Mouse (Mus musculus): Measurements from ENCODE around the gene Panx2. TPM values are rescaled to one million over a fixed set of nuclear protein-coding genes. Genes with fewer than 3 reads are reported as not detected.

Gene Panx2
- total and polyA plus RNA-seq, 3 experiments = not detected

GRCm38 (mm10) chr15:89088607-89089247, 29.2 kb downstream of the Panx2 start, which contains the start of gene Selenoo (continued):
- TF ChIP-seq RCOR1 (conservative IDR thresholded peaks at IDR 0.05; ENCODE audit: low read depth, low read length) = no peak
- peak; percentile 26; the same call in 1 of the 2 replicates for TF ChIP-seq MEF2A (IDR thresholded peaks at IDR 0.05; ENCODE audit: borderline replicate concordance, low read depth, low read length)
- peak; percentile 64; the same call in 1 of the 2 replicates for TF ChIP-seq MAX (IDR thresholded peaks at IDR 0.05; ENCODE audit: low read length)
- no peak for TF ChIP-seq UBTF (IDR thresholded peaks at IDR 0.05; ENCODE audit: low read depth, low read length)
- peak; percentile 80 for TF ChIP-seq MXI1 (IDR thresholded peaks at IDR 0.05; ENCODE audit: low read depth, low read length)
- TF ChIP-seq BHLHE40 (IDR thresholded peaks at IDR 0.05; ENCODE audit: low read depth, low read length) = no peak
- TF ChIP-seq SMC3 (IDR thresholded peaks at IDR 0.05; ENCODE audit: low read depth, low read length) = no peak
- TF ChIP-seq TBP (conservative IDR thresholded peaks at IDR 0.05; ENCODE audit: low read depth, low read length) = peak; percentile 75; the same call in 1 of the 2 replicates

- H3K4me3 ChIP-seq (replicated peaks in 1 of 3; ENCODE audit: low read depth in 2 of 3, low read length in 2 of 3, poor library complexity in 1 of 3) = peak overlapping the region; percentile 68 to 95 (median 95)
- H3K36me3 ChIP-seq (replicated peaks in 1 of 2; ENCODE audit: control insufficient read depth in 1 of 2, insufficient read depth in 1 of 2, low read length in 1 of 2) = peaks cover 41 to 55% of the 10 kb centered on the region in 2 experiments
- no peak for DNase-seq (ENCODE audit: extremely low read depth)
- peak overlapping the region; percentile 81 for H3K4me2 ChIP-seq (ENCODE audit: insufficient read depth, low read depth, poor library complexity, severe bottlenecking)
- H3K4me1 ChIP-seq (ENCODE audit: control insufficient read depth in 1 of 2, insufficient read depth in 2 of 2) = peaks cover 3 to 19% of the 10 kb centered on the region in 2 experiments; a peak in 3 of 4 replicates
- in situ Hi-C loops (cut with MboI; ENCODE audit: low pct_ligation_motif_present, low pct_unique_long_range_greater_than_20kb, low sequenced_read_pairs) = no loop called here
- no peaks in the 10 kb centered on the region for H3K79me2 ChIP-seq (replicated peaks; ENCODE audit: control insufficient read depth, extremely low read depth, insufficient read depth, poor library complexity, severe bottlenecking)
- dilution Hi-C loops (cut with MboI; ENCODE audit: extremely low pct_ligation_motif_present, extremely low pct_unique_long_range_greater_than_20kb, low sequenced_read_pairs) = no loop called here
- TF ChIP-seq SMC3 (IDR thresholded peaks at IDR 0.05; ENCODE audit: low read depth, low read length) (no peak), MAFK (IDR thresholded peaks at IDR 0.05; ENCODE audit: insufficient replicate concordance, low read length) (no peak), E2F4 (IDR thresholded peaks at IDR 0.05; ENCODE audit: insufficient replicate concordance, low read depth, low read length) (no peak), ZNF384 (IDR thresholded peaks at IDR 0.05; ENCODE audit: low read depth, low read length) (no peak), POLR2A (IDR thresholded peaks at IDR 0.05; ENCODE audit: low read depth, low read length) (no peak), MEF2A (IDR thresholded peaks at IDR 0.05; ENCODE audit: borderline replicate concordance, low read depth, low read length) (0 out of 2 replicates have a peak, but pooled peaks have one; percentile 0), MAZ (IDR thresholded peaks at IDR 0.05; ENCODE audit: low read depth, low read length) (no peak), ZC3H11A (IDR thresholded peaks at IDR 0.05; ENCODE audit: low read depth, low read length) (no peak), ETS1 (conservative IDR thresholded peaks at IDR 0.05; ENCODE audit: low read depth, low read length) (no peak), USF2 (conservative IDR thresholded peaks at IDR 0.05; ENCODE audit: low read depth, low read length) (no peak), RCOR1 (conservative IDR thresholded peaks at IDR 0.05; ENCODE audit: low read depth, low read length) (no peak), MYC (IDR thresholded peaks at IDR 0.05; ENCODE audit: low read depth, low read length) (no peak), ELF1 (IDR thresholded peaks at IDR 0.05; ENCODE audit: low read depth, low read length) (no peak), SIN3A (IDR thresholded peaks at IDR 0.05; ENCODE audit: low read length) (peak; percentile 58), USF1 (IDR thresholded peaks at IDR 0.05; ENCODE audit: low read depth, low read length) (no peak), PAX5 (IDR thresholded peaks at IDR 0.05; ENCODE audit: low read length) (no peak), EP300 (IDR thresholded peaks at IDR 0.05; ENCODE audit: low read length) (no peak), MXI1 (IDR thresholded peaks at IDR 0.05; ENCODE audit: low read depth, low read length) (peak; percentile 52), NELFE (IDR thresholded peaks at IDR 0.05; ENCODE audit: low read depth, low read length) (no peak), IRF4 (IDR thresholded peaks at IDR 0.05; ENCODE audit: low read depth, low read length) (no peak), RAD21 (IDR thresholded peaks at IDR 0.05; ENCODE audit: low read depth, low read length) (no peak), HCFC1 (IDR thresholded peaks at IDR 0.05; ENCODE audit: low read depth, low read length) (no peak), BHLHE40 (IDR thresholded peaks at IDR 0.05; ENCODE audit: low read depth, low read length) (no peak), UBTF (IDR thresholded peaks at IDR 0.05; ENCODE audit: low read depth, low read length) (peak; percentile 82; the same call in 1 of the 2 replicates), KAT2A (IDR thresholded peaks at IDR 0.05; ENCODE audit: insufficient replicate concordance, low read length) (no peak), JUN (IDR thresholded peaks at IDR 0.05; ENCODE audit: insufficient read depth, low read depth, low read length) (no peak), TBP (conservative IDR thresholded peaks at IDR 0.05; ENCODE audit: low read depth, low read length) (no peak), ZKSCAN1 (IDR thresholded peaks at IDR 0.05; ENCODE audit: borderline replicate concordance, low read depth, low read length) (no peak), CTCF (conservative IDR thresholded peaks at IDR 0.05 in 1 of 2, IDR thresholded peaks at IDR 0.05 in 1 of 2; ENCODE audit: low read depth in 2 of 2, low read length in 2 of 2) (no peak), CHD1 (IDR thresholded peaks at IDR 0.05; ENCODE audit: low read depth, low read length) (no peak), NRF1 (IDR thresholded peaks at IDR 0.05; ENCODE audit: low read depth, low read length) (no peak), MAX (IDR thresholded peaks at IDR 0.05; ENCODE audit: low read length) (no peak)
- H3K9me3 ChIP-seq (replicated peaks; ENCODE audit: low read length) = no peaks in the 10 kb centered on the region
- 0 out of 2 replicates have a peak overlapping the region, but pooled peaks have one; percentile 31 for H3K27ac ChIP-seq (ENCODE audit: insufficient read depth, low read depth)
- peak overlapping the region; percentile 82 for H3K9ac ChIP-seq (ENCODE audit: insufficient read depth, low read depth)
- no peaks in the 10 kb centered on the region for H3K27me3 ChIP-seq (replicated peaks)
Observed at GRCm38 (mm10) chr15:89089248-89090051, 29.9 kb downstream of the Panx2 start.
